Mouse (Mus musculus): Measurements from ENCODE around the gene Jhy. TPM values are rescaled to one million over a fixed set of nuclear protein-coding genes. Genes with fewer than 3 reads are reported as not detected.

The Jhy gene
- polyA plus RNA-seq, 2 experiments = 0.04 TPM; not detected in 1

GRCm38 (mm10) chr9:40983758-40984157 lies 19.8 kb upstream of the Jhy start:
- WGBS = 81% methylated on average over 3 of the region's 3 CpGs
- no peak overlapping the region for H3K4me3 ChIP-seq (replicated peaks; ENCODE audit: low read length)
- no peaks in the 10 kb centered on the region for H3K9me3 ChIP-seq (ENCODE audit: control insufficient read depth, low read length)
- H3K4me2 ChIP-seq (replicated peaks; ENCODE audit: low read depth, low read length, severe bottlenecking) = no peak overlapping the region
- no peak for DNase-seq (ENCODE audit: low spot score)
- TF ChIP-seq POLR2A (IDR thresholded peaks at IDR 0.05; ENCODE audit: borderline replicate concordance, extremely low read depth, insufficient read depth, insufficient read length) = no peak
- H3K27me3 ChIP-seq (ENCODE audit: control insufficient read depth, insufficient read depth, low read length) = no peaks in the 10 kb centered on the region
- peaks cover 6% of the 10 kb centered on the region; the same call in 1 of the 2 replicates for H3K4me1 ChIP-seq (ENCODE audit: control insufficient read depth, insufficient read depth, low read length)
- no peak overlapping the region for H3K9ac ChIP-seq (ENCODE audit: low read depth, low read length, severe bottlenecking)
- H3K27ac ChIP-seq (replicated peaks; ENCODE audit: low read depth, low read length) = no peak overlapping the region
- H3K36me3 ChIP-seq (ENCODE audit: control insufficient read depth, insufficient read depth, low read length) = no peaks in the 10 kb centered on the region
- ATAC-seq (ENCODE audit: low FRiP score, low read depth) = no peak

- DNase-seq (ENCODE audit: low spot score) (peak; percentile 29), ATAC-seq (ENCODE audit: low FRiP score, low read depth) (no peak)
- WGBS = 37% methylated on average over 6 of the region's 6 CpGs
- Histone ChIP-seq H3K4me3 (replicated peaks; ENCODE audit: low read length) (no peak overlapping the region), H3K9me3 (ENCODE audit: control insufficient read depth, low read length) (no peaks in the 10 kb centered on the region), H3K27ac (replicated peaks; ENCODE audit: low read depth, low read length) (no peak overlapping the region), H3K4me2 (replicated peaks; ENCODE audit: low read depth, low read length, severe bottlenecking) (no peak overlapping the region), H3K36me3 (ENCODE audit: control insufficient read depth, insufficient read depth, low read length) (no peaks in the 10 kb centered on the region), H3K27me3 (ENCODE audit: control insufficient read depth, insufficient read depth, low read length) (no peaks in the 10 kb centered on the region), H3K9ac (ENCODE audit: low read depth, low read length, severe bottlenecking) (no peak overlapping the region), H3K4me1 (ENCODE audit: control insufficient read depth, insufficient read depth, low read length) (no peaks in the 10 kb centered on the region)
- TF ChIP-seq POLR2A (IDR thresholded peaks at IDR 0.05; ENCODE audit: borderline replicate concordance, extremely low read depth, insufficient read depth, insufficient read length) = no peak
Observed at GRCm38 (mm10) chr9:40982480-40982879, 18.6 kb upstream of the Jhy start.

GRCm38 (mm10) chr9:40974042-40974801 lies 10.3 kb upstream of the Jhy start:
- Histone ChIP-seq H3K27ac (replicated peaks; ENCODE audit: low read depth, low read length) (no peak overlapping the region), H3K9me3 (ENCODE audit: control insufficient read depth, low read length) (no peaks in the 10 kb centered on the region), H3K4me3 (replicated peaks; ENCODE audit: low read length) (no peak overlapping the region), H3K4me1 (ENCODE audit: control insufficient read depth, insufficient read depth, low read length) (no peaks in the 10 kb centered on the region), H3K9ac (ENCODE audit: low read depth, low read length, severe bottlenecking) (no peak overlapping the region), H3K4me2 (replicated peaks; ENCODE audit: low read depth, low read length, severe bottlenecking) (no peak overlapping the region), H3K36me3 (ENCODE audit: control insufficient read depth, insufficient read depth, low read length) (no peaks in the 10 kb centered on the region), H3K27me3 (ENCODE audit: control insufficient read depth, insufficient read depth, low read length) (no peaks in the 10 kb centered on the region)
- 80% methylated on average over 11 of the region's 11 CpGs for WGBS
- no peak for DNase-seq (ENCODE audit: low spot score)
- TF ChIP-seq POLR2A (IDR thresholded peaks at IDR 0.05; ENCODE audit: borderline replicate concordance, extremely low read depth, insufficient read depth, insufficient read length) = no peak
- no peak for ATAC-seq (ENCODE audit: low FRiP score, low read depth)

GRCm38 (mm10) chr9:40964418-40964714 lies 448 bp upstream of the Jhy start:
- H3K27ac ChIP-seq (replicated peaks; ENCODE audit: low read depth, low read length) = no peak overlapping the region
- no peaks in the 10 kb centered on the region for H3K36me3 ChIP-seq (ENCODE audit: control insufficient read depth, insufficient read depth, low read length)
- DNase-seq (ENCODE audit: low spot score) (no peak), ATAC-seq (ENCODE audit: low FRiP score, low read depth) (no peak)
- peaks cover 24% of the 10 kb centered on the region for H3K27me3 ChIP-seq (ENCODE audit: control insufficient read depth, insufficient read depth, low read length)
- TF ChIP-seq POLR2A (IDR thresholded peaks at IDR 0.05; ENCODE audit: borderline replicate concordance, extremely low read depth, insufficient read depth, insufficient read length) = no peak
- peak overlapping the region; percentile 90 for H3K4me2 ChIP-seq (replicated peaks; ENCODE audit: low read depth, low read length, severe bottlenecking)
- H3K4me1 ChIP-seq (ENCODE audit: control insufficient read depth, insufficient read depth, low read length) = no peaks in the 10 kb centered on the region
- WGBS = 25% methylated on average over 7 of the region's 7 CpGs
- peak overlapping the region; percentile 38; the same call in 1 of the 2 replicates for H3K9ac ChIP-seq (ENCODE audit: low read depth, low read length, severe bottlenecking)
- H3K4me3 ChIP-seq (replicated peaks; ENCODE audit: low read length) = peak overlapping the region; percentile 37
- H3K9me3 ChIP-seq (ENCODE audit: control insufficient read depth, low read length) = no peaks in the 10 kb centered on the region

GRCm38 (mm10) chr9:40961401-40961800 lies 2.5 kb downstream of the Jhy start:
- DNase-seq (ENCODE audit: low spot score) = no peak
- Histone ChIP-seq H3K27ac (replicated peaks; ENCODE audit: low read depth, low read length) (no peak overlapping the region), H3K4me3 (replicated peaks; ENCODE audit: low read length) (no peak overlapping the region), H3K9me3 (ENCODE audit: control insufficient read depth, low read length) (no peaks in the 10 kb centered on the region), H3K36me3 (ENCODE audit: control insufficient read depth, insufficient read depth, low read length) (no peaks in the 10 kb centered on the region), H3K27me3 (ENCODE audit: control insufficient read depth, insufficient read depth, low read length) (peaks cover 24% of the 10 kb centered on the region), H3K4me1 (ENCODE audit: control insufficient read depth, insufficient read depth, low read length) (no peaks in the 10 kb centered on the region), H3K9ac (ENCODE audit: low read depth, low read length, severe bottlenecking) (no peak overlapping the region), H3K4me2 (replicated peaks; ENCODE audit: low read depth, low read length, severe bottlenecking) (no peak overlapping the region)
- TF ChIP-seq POLR2A (IDR thresholded peaks at IDR 0.05; ENCODE audit: borderline replicate concordance, extremely low read depth, insufficient read depth, insufficient read length) = no peak
- WGBS = 37% methylated on average over 3 of the region's 3 CpGs
- ATAC-seq (ENCODE audit: low FRiP score, low read depth) = no peak
